Mouse (Mus musculus): ENCODE results near the gene Cdkn1a.

DNA sequence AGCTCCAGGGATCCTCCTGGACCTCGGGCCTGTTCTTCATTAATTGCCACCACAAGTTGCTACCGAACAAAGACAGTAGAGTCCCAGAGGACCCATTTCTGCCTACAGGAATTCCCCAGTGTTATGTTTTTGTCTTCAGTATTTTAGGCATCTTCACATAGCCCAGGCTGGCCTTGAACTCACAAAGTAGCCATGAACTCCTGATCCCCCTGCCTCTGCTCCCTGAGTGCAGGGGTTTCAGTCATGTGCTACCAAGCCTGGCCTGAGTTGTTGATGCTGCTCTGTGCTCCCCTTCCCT, 26.8 kb upstream of the Cdkn1a start:
- TF ChIP-seq POLR2A (IDR thresholded peaks at IDR 0.05; ENCODE audit: borderline replicate concordance, extremely low read depth, low read depth, low read length) (no peak), CTCF (IDR thresholded peaks at IDR 0.05; ENCODE audit: insufficient read depth, low read length) (no peak)
